Mouse (Mus musculus): ENCODE measurements at regions not wholly inside any gene's neighbourhood (a gene's known extent, or its start where the extent isn't known, plus 50 kb on each side); places are given as distances from the start of the nearest gene placed in this dataset. TPM values are rescaled to one million over a fixed set of nuclear protein-coding genes. Genes with fewer than 3 reads are reported as not detected.

DNA sequence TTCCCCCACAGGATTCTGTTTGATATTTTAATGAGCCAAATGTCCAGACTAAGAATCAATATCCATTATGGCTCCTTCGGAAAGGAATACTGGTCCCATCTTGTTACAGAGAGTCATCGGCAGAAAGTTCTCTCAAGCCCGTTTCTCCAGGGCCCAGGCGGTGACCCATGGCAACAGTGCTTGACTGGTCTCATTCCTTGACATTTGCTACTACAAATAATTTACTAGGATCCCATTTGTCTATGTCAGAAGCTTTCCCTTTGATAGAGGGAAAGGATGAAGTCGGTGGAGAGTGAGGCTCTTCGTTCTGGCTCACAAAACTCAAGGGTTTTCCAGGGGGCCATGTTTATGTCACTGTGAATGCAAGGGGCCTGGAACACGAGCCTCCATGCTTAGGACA is 52.0 kb upstream of the Gadl1 start:
- Histone ChIP-seq H3K4me1 (replicated peaks) (no peaks in the 10 kb centered on the region), H3K27ac (no peak overlapping the region), H3K36me3 (no peaks in the 10 kb centered on the region), H3K9ac (no peak overlapping the region), H3K27me3 (no peaks in the 10 kb centered on the region), H3K4me3 (no peak overlapping the region), H3K4me2 (no peak overlapping the region), H3K9me3 (no peaks in the 10 kb centered on the region)
- 62% methylated on average over 7 of the region's 7 CpGs for WGBS
- ATAC-seq (ENCODE audit: low FRiP score) = no peak

DNA sequence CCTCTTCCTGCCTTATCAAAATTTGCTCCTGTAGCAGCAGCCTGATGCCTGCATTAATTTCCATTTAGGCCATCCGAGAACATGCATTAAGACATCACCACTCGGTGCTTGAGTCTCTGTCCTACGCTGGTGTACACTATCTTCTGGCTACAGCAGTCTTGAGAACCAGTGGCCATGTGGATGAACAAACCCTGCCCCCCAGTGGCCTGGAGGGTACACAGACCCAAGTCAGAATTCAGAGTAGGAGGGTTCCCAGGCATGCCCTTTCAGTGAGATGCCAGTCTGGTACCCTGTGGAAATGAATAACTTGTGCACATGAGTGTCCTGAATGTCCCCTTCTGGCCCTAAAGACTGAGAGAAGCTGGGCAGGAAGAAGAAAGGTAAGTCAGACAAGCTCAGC is 50.4 kb upstream of the Gadl1 start:
- WGBS = 85% methylated on average over 3 of the region's 3 CpGs
- no peaks in the 10 kb centered on the region for H3K9me3 ChIP-seq
- H3K4me2 ChIP-seq = no peak overlapping the region
- no peaks in the 10 kb centered on the region for H3K36me3 ChIP-seq
- no peak overlapping the region for H3K4me3 ChIP-seq
- no peak overlapping the region for H3K27ac ChIP-seq
- H3K9ac ChIP-seq = no peak overlapping the region
- no peaks in the 10 kb centered on the region for H3K4me1 ChIP-seq (replicated peaks)
- no peak for ATAC-seq (ENCODE audit: low FRiP score)
- no peaks in the 10 kb centered on the region for H3K27me3 ChIP-seq

MicroRNAs encoded in the stretch of these regions (microRNA counts, 519-probe panel; counts per million panel counts)
- microRNA mmu-miR-467h+mmu-miR-669d+mmu-miR-669l = 2,188 counts per million, percentile 15 among the panel's probes with 10 or more counts

Small RNAs in the stretch of these regions (microRNA-seq; reads per million reads assigned to microRNA genes)
- gene Gm22243 = not detected
- gene Gm25510 = not detected
- gene Gm26303 = not detected
- gene Mir467h = not detected
